Mouse (Mus musculus) CH12.LX (cell line): ENCODE results near the gene Slc38a2. TPM values are rescaled to one million over a fixed set of nuclear protein-coding genes. Genes with fewer than 3 reads are reported as not detected.
A peak's percentile ranks its signal among the peaks of the same experiment; 100 is the strongest.

Experiments
- DNase-seq: peaks from one replicate; pipeline ENCODE4 v3.0.0-alpha.2; 2013; ENCODE audit errors: extremely low read depth
- H3K27ac ChIP-seq: 2 replicates; pipeline ENCODE4 v1.5.1; 2012; ENCODE audit warnings: low read depth, mild to moderate bottlenecking, control low read depth, moderate library complexity; ENCODE audit not compliant: insufficient read depth
- H3K27me3 ChIP-seq: replicated peaks from 2 replicates; pipeline ENCODE3; 2012; ENCODE audit warnings: inconsistent platforms
- H3K36me3 ChIP-seq, 2 experiments: replicated peaks in 1 of 2; 2 replicates each; pipeline versions ENCODE3 to v1.6.1; 2012; ENCODE audit warnings: inconsistent platforms in 1 of 2, low read length in 1 of 2, mild to moderate bottlenecking in 1 of 2, mixed read lengths in 1 of 2, moderate library complexity in 1 of 2; ENCODE audit not compliant: control insufficient read depth in 1 of 2, insufficient read depth in 1 of 2
- H3K4me1 ChIP-seq, 2 experiments: 2 replicates each; pipeline ENCODE4 v1.6.1; 2012; ENCODE audit warnings: inconsistent platforms in 1 of 2, moderate library complexity in 1 of 2; ENCODE audit not compliant: insufficient read depth in 2 of 2, control insufficient read depth in 1 of 2
- H3K4me2 ChIP-seq: 2 replicates; pipeline ENCODE4 v1.6.1; 2012; ENCODE audit warnings: low read depth, mild to moderate bottlenecking, control low read depth; ENCODE audit not compliant: poor library complexity, insufficient read depth, severe bottlenecking
- H3K4me3 ChIP-seq, 3 experiments: fragments of 150-350 bp in 1 of 3; sonication (generic) in 1 of 3; replicated peaks in 1 of 3; 2 replicates each; pipeline versions ENCODE3 to v1.5.1; 2011 to 2012; ENCODE audit warnings: low read depth in 2 of 3, low read length in 2 of 3, mild to moderate bottlenecking in 2 of 3, moderate library complexity in 2 of 3, control low read depth in 1 of 3, improper control_type of control experiment in 1 of 3, inconsistent platforms in 1 of 3, mixed read lengths in 1 of 3; ENCODE audit not compliant: poor library complexity in 1 of 3
- H3K79me2 ChIP-seq: replicated peaks from 2 replicates; pipeline ENCODE4 v1.6.1; 2012; ENCODE audit warnings: mild to moderate bottlenecking, moderate library complexity; ENCODE audit not compliant: control insufficient read depth, poor library complexity, insufficient read depth, severe bottlenecking; ENCODE audit errors: extremely low read depth
- H3K9ac ChIP-seq: 2 replicates; pipeline ENCODE4 v1.6.1; 2012; ENCODE audit warnings: low read depth, mild to moderate bottlenecking, control low read depth, moderate library complexity; ENCODE audit not compliant: insufficient read depth
- H3K9me3 ChIP-seq: replicated peaks from 2 replicates; pipeline ENCODE3; 2012; ENCODE audit warnings: low read length, inconsistent platforms, mixed read lengths
- CHD1 ChIP-seq: IDR thresholded peaks from 2 replicates; pipeline ENCODE4 v1.6.1; 2012; ENCODE audit warnings: low read depth, low read length, improper control_type of control experiment, inconsistent platforms
- CHD2 ChIP-seq: IDR thresholded peaks from 2 replicates; pipeline ENCODE4 v1.6.1; 2011; ENCODE audit warnings: low read length, improper control_type of control experiment
- E2F4 ChIP-seq: IDR thresholded peaks from 2 replicates; pipeline ENCODE4 v1.6.1; 2011; ENCODE audit warnings: low read depth, low read length, improper control_type of control experiment; ENCODE audit not compliant: insufficient replicate concordance
- ELF1 ChIP-seq: IDR thresholded peaks from 2 replicates; pipeline ENCODE4 v1.6.1; 2014; ENCODE audit warnings: low read depth, mild to moderate bottlenecking, inconsistent platforms, low read length, improper control_type of control experiment
- ETS1 ChIP-seq: conservative IDR thresholded peaks from 2 replicates; pipeline ENCODE4 v1.6.1; 2012; ENCODE audit warnings: low read depth, mild to moderate bottlenecking, inconsistent platforms, low read length, improper control_type of control experiment, moderate library complexity
- GABPA ChIP-seq: IDR thresholded peaks from 2 replicates; pipeline ENCODE4 v1.6.1; 2012; ENCODE audit warnings: low read depth, low read length, improper control_type of control experiment, inconsistent platforms; ENCODE audit not compliant: insufficient replicate concordance
- HCFC1 ChIP-seq: IDR thresholded peaks from 2 replicates; pipeline ENCODE4 v1.6.1; 2012; ENCODE audit warnings: low read depth, mild to moderate bottlenecking, inconsistent platforms, low read length, improper control_type of control experiment
- IRF4 ChIP-seq: IDR thresholded peaks from 2 replicates; pipeline ENCODE4 v1.6.1; 2014; ENCODE audit warnings: low read depth, mild to moderate bottlenecking, inconsistent platforms, low read length, improper control_type of control experiment
- JUN ChIP-seq: IDR thresholded peaks from 2 replicates; pipeline ENCODE4 v1.6.1; 2011; ENCODE audit warnings: low read depth, mild to moderate bottlenecking, low read length, improper control_type of control experiment, moderate library complexity; ENCODE audit not compliant: insufficient read depth
- JUND ChIP-seq: conservative IDR thresholded peaks from 2 replicates; pipeline ENCODE4 v1.6.1; 2011; ENCODE audit warnings: low read depth, low read length, improper control_type of control experiment
- KAT2A ChIP-seq: IDR thresholded peaks from 2 replicates; pipeline ENCODE4 v1.6.1; 2012; ENCODE audit warnings: low read length, improper control_type of control experiment, inconsistent platforms; ENCODE audit not compliant: insufficient replicate concordance
- MAX ChIP-seq: IDR thresholded peaks from 2 replicates; pipeline ENCODE4 v1.6.1; 2011; ENCODE audit warnings: low read length, improper control_type of control experiment
- MEF2A ChIP-seq: IDR thresholded peaks from 2 replicates; pipeline ENCODE4 v1.6.1; 2014; ENCODE audit warnings: low read depth, mild to moderate bottlenecking, inconsistent platforms, low read length, improper control_type of control experiment, borderline replicate concordance
- MXI1 ChIP-seq: IDR thresholded peaks from 2 replicates; pipeline ENCODE4 v1.6.1; 2011; ENCODE audit warnings: mild to moderate bottlenecking, low read depth, low read length, improper control_type of control experiment
- MYC ChIP-seq: IDR thresholded peaks from 2 replicates; pipeline ENCODE4 v1.6.1; 2011; ENCODE audit warnings: low read depth, mild to moderate bottlenecking, improper control_type of control experiment, low read length
- NELFE ChIP-seq: IDR thresholded peaks from 2 replicates; pipeline ENCODE4 v1.6.1; 2011; ENCODE audit warnings: low read depth, low read length, improper control_type of control experiment
- NRF1 ChIP-seq: IDR thresholded peaks from 2 replicates; pipeline ENCODE4 v1.6.1; 2014; ENCODE audit warnings: low read depth, mild to moderate bottlenecking, inconsistent platforms, low read length, improper control_type of control experiment, moderate library complexity
- PAX5 ChIP-seq: IDR thresholded peaks from 2 replicates; pipeline ENCODE4 v1.6.1; 2012; ENCODE audit warnings: low read length, inconsistent platforms, mixed read lengths
- POLR2A ChIP-seq: IDR thresholded peaks from 2 replicates; pipeline ENCODE4 v1.6.1; 2011; ENCODE audit warnings: low read depth, mild to moderate bottlenecking, improper control_type of control experiment, low read length
- POLR2AphosphoS2 ChIP-seq: IDR thresholded peaks from 2 replicates; pipeline ENCODE4 v1.6.1; 2011; ENCODE audit warnings: low read depth, low read length, improper control_type of control experiment
- RAD21 ChIP-seq: IDR thresholded peaks from 2 replicates; pipeline ENCODE4 v1.6.1; 2011; ENCODE audit warnings: low read depth, mild to moderate bottlenecking, low read length, improper control_type of control experiment, moderate library complexity
- RCOR1 ChIP-seq: conservative IDR thresholded peaks from 2 replicates; pipeline ENCODE4 v1.6.1; 2012; ENCODE audit warnings: low read depth, mild to moderate bottlenecking, inconsistent platforms, low read length, improper control_type of control experiment
- SIN3A ChIP-seq: IDR thresholded peaks from 2 replicates; pipeline ENCODE4 v1.6.1; 2012; ENCODE audit warnings: low read length, improper control_type of control experiment, inconsistent platforms
- SMC3 ChIP-seq: IDR thresholded peaks from 2 replicates; pipeline ENCODE4 v1.6.1; 2011; ENCODE audit warnings: low read depth, low read length, improper control_type of control experiment
- TBP ChIP-seq: conservative IDR thresholded peaks from 2 replicates; pipeline ENCODE4 v1.6.1; 2011; ENCODE audit warnings: low read depth, low read length, improper control_type of control experiment
- TCF12 ChIP-seq: IDR thresholded peaks from 2 replicates; pipeline ENCODE4 v1.6.1; 2014; ENCODE audit warnings: low read depth, mild to moderate bottlenecking, inconsistent platforms, low read length, improper control_type of control experiment
- UBTF ChIP-seq: IDR thresholded peaks from 2 replicates; pipeline ENCODE4 v1.6.1; 2012; ENCODE audit warnings: low read depth, mild to moderate bottlenecking, inconsistent platforms, low read length, improper control_type of control experiment, moderate library complexity
- USF1 ChIP-seq: IDR thresholded peaks from 2 replicates; pipeline ENCODE4 v1.6.1; 2014; ENCODE audit warnings: low read depth, mild to moderate bottlenecking, inconsistent platforms, low read length, improper control_type of control experiment
- USF2 ChIP-seq: conservative IDR thresholded peaks from 2 replicates; pipeline ENCODE4 v1.6.1; 2011; ENCODE audit warnings: low read depth, low read length, improper control_type of control experiment
- ZC3H11A ChIP-seq: IDR thresholded peaks from 2 replicates; pipeline ENCODE4 v1.6.1; 2012; ENCODE audit warnings: low read depth, mild to moderate bottlenecking, inconsistent platforms, low read length, improper control_type of control experiment
- ZMIZ1 ChIP-seq: IDR thresholded peaks from 2 replicates; pipeline ENCODE4 v1.6.1; 2012; ENCODE audit warnings: low read depth, mild to moderate bottlenecking, inconsistent platforms, low read length, improper control_type of control experiment
- ZNF384 ChIP-seq: IDR thresholded peaks from 2 replicates; pipeline ENCODE4 v1.6.1; 2012; ENCODE audit warnings: low read depth, low read length, improper control_type of control experiment, inconsistent platforms
- dilution Hi-C: fragments of 300-500 bp; cut with MboI; formaldehyde crosslinking; loops from 2 replicates; pipeline ENCODE4 v1.14.3; 2020; ENCODE audit warnings: low sequenced_read_pairs; ENCODE audit not compliant: extremely low pct_unique_long_range_greater_than_20kb, extremely low pct_ligation_motif_present
- in situ Hi-C: fragments of 300-500 bp; cut with MboI; formaldehyde crosslinking; loops from 3 replicates; pipeline ENCODE4 v1.14.3; 2019; ENCODE audit warnings: low sequenced_read_pairs, low pct_ligation_motif_present, low pct_unique_long_range_greater_than_20kb, mixed read lengths
- polyA plus RNA-seq: library from polyadenylated mRNA; unstranded; fragments of >175 nt; gene quantifications from 2 replicates; pipeline ENCODE4 v1.2.1, GENCODE M21; 2012; ENCODE audit warnings: low read depth; ENCODE audit not compliant: insufficient read length
- total RNA-seq, 2 experiments: library from RNA; depleted of rRNA; stranded (reverse); fragments of 300-350 nt in 1 of 2; fragments of >200 nt in 1 of 2; gene quantifications; 2 replicates each; pipeline ENCODE4 v1.2.3; 2012 to 2014

Slc38a2 gene
- total and polyA plus RNA-seq, 3 experiments: 41.4 to 70.5 (median 59.3) TPM

DNA sequence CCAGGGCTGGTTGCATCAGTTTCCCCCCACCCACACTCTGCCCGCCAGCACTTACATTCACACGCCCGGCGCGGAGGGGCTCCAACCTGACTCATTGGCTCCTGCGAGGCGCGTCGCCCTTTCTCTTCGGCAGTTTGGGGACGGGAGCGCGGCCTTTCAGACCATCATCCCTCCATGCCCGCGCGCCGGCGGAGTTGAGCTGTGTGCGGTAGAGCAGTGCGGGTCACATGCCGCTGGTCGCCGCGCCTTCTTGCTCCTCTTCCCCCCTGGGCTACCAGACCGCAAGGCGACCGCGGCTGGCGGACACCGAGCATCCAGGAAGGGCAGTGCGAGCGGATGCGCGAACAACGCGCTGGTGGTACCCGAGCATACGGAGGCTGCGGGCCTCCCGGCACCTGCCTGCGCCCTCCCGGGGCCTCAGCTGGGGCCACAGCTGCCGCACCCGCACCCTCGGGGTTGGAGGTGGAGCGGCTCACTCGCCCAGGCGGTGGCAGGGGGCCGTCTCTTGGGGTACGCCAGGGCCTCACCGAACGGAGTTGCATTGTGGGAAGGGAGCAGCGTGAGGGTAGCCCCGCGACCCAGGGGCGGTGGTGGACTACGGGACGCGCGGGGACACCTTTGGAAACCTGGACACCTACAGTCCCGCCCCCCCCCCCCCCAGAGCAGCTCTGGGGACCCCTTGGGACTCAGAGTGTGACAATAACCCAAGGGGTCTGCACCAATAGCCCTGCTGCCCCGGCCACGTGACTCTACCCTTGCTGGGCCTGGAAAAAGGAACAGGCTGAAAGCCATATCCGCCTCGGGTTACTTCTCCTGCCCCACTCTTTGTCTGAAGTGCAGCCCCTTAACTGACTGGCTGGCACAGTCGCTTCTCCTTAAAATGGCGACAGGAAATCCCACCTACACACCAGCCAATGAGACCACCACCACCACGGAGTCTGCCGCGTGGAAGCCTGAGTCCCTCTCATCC lies 56.8 kb downstream of the Slc38a2 start, which contains the start of gene Slc38a1 (continued):
- no peak; the same call in 1 of the 2 replicates for TF ChIP-seq POLR2AphosphoS2
- TF ChIP-seq UBTF: peak; percentile 36; the same call in 1 of the 2 replicates
- 0 out of 2 replicates have a peak, but pooled peaks have one; percentile 54 for TF ChIP-seq TBP
- TF ChIP-seq MAX: peak; percentile 69; the same call in 1 of the 2 replicates
- TF ChIP-seq RCOR1: no peak; the same call in 1 of the 2 replicates
- peak; percentile 38; the same call in 1 of the 2 replicates for TF ChIP-seq NRF1
- no peak for TF ChIP-seq E2F4
- no peak for TF ChIP-seq PAX5
- no peak for TF ChIP-seq HCFC1
- TF ChIP-seq USF1: peak; percentile 84
- TF ChIP-seq SIN3A: no peak
- TF ChIP-seq, all 38 proteins: peak for 15

DNA sequence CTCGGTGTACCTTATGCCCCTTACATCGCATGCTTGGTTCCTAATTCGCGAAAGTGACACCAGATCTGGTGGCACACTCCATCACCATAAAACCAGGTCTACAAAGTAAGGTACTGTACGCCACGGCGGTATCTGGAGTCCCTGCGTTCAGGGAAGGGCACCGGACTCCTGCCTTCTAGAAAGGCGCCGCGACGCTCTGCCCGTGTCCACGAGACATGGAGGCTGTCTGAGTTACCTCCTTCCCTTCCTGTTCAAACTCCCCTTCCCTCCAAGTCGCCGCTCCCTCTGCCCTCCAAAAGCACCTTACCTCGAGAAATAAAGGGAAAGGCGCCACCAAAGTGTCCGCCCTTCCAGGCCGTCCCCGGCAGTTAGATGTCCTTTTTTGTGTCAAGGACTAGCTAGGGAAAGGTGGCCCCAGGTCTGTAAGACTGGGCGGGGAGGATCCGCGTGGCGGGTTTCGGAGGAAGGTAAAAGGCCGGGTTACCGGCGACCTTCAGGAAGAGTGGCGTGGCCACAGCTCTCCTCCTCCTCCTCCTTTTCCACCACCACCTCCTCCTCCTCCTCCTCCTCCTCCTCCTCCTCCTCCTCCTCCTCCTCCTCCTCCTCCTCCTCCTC lies 57.6 kb downstream of the Slc38a2 start:
- Histone ChIP-seq H3K36me3 (peaks cover 0 to 11% of the 10 kb centered on the region in 2 experiments), H3K27me3 (no peaks in the 10 kb centered on the region), H3K27ac (peak overlapping the region; percentile 97), H3K4me1 (peaks cover 6 to 26% of the 10 kb centered on the region in 2 experiments; a peak in 3 of 4 replicates), H3K4me3 (peak overlapping the region; percentile 90 to 96 (median 92)), H3K4me2 (peak overlapping the region; percentile 0; the same call in 1 of the 2 replicates), H3K79me2 (peaks cover 43% of the 10 kb centered on the region), H3K9me3 (no peaks in the 10 kb centered on the region), H3K9ac (peak overlapping the region; percentile 97)
- in situ Hi-C loops (no loop called here), dilution Hi-C loops (no loop called here)
- peak; percentile 64 for DNase-seq
- TF ChIP-seq RCOR1 (no peak), ZMIZ1 (no peak; the same call in 1 of the 2 replicates), NELFE (peak; percentile 29; the same call in 1 of the 2 replicates), TBP (no peak), CHD1 (no peak), SMC3 (no peak), JUND (no peak), SIN3A (no peak; the same call in 1 of the 2 replicates), CHD2 (no peak), MXI1 (peak; percentile 62), UBTF (no peak; the same call in none of the 2 replicates), USF2 (no peak), PAX5 (no peak), USF1 (no peak), MEF2A (no peak), ZC3H11A (no peak), IRF4 (no peak), TCF12 (0 out of 2 replicates have a peak, but pooled peaks have one; percentile 2), GABPA (no peak), HCFC1 (no peak; the same call in 1 of the 2 replicates), POLR2A (peak; percentile 17), JUN (no peak), MYC (peak; percentile 70; the same call in 1 of the 2 replicates), RAD21 (no peak), ELF1 (no peak), ETS1 (no peak), ZNF384 (no peak), KAT2A (no peak), POLR2AphosphoS2 (0 out of 2 replicates have a peak, but pooled peaks have one; percentile 11)
